Mouse (Mus musculus) megakaryocyte, embryonic 14.5 days (primary cell): ENCODE results near the gene Tubg2.

Experiments
- FLI1 ChIP-seq: IDR thresholded peaks from 2 replicates; pipeline ENCODE4 v1.6.1; 2012; ENCODE audit warnings: low read length, inconsistent platforms, mixed read lengths
- GATA1 ChIP-seq: IDR thresholded peaks from 3 replicates; pipeline ENCODE4 v1.6.1; 2012; ENCODE audit warnings: mixed read lengths, low read length, inconsistent platforms, borderline replicate concordance

GRCm38 (mm10) chr11:101162772-101163171, 7.1 kb downstream of the Tubg2 start:
- no peak for TF ChIP-seq GATA1
- no peak for TF ChIP-seq FLI1
